In the genomic region with DNA sequence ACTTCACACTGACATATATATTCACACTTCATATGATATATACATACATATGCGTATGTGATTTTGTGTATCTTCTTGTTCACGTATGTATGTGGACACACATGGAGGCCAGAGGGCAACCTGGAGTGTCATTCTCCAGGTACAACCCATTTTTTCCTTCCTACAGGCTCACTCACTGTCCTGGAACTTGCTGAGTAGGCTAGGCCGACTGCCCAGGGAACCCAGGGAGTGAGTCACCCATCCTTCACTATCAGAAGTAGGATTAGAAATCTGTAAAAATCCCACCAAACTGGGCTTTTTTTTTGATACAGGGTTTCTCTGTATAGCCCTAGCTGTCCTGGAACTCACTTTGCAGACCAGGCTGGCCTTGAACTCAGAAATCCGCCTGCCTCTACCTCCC, we compare ENCODE assay signal across 11 mouse cellular contexts. TPM values are rescaled to one million over a fixed set of nuclear protein-coding genes. Genes with fewer than 3 reads are reported as not detected.
"Had no signal": no experiment of that assay in that cellular context is flagged by ENCODE, and none has a peak within 500 bp of the region (broad histone marks: within the 10 kb centered on the region; RNA-seq: fewer than 3 reads in every experiment).

No protein-coding gene starts in this region.

- DNase-seq: liver, postnatal 0 days; lung, adult 2 months; lung, postnatal 14 days; lung, postnatal 36 days; midbrain, embryonic 14.5 days; right cerebral cortex, postnatal 14 days; thymus, adult 2 months; thymus, postnatal 25 days; thymus, postnatal 4 days had no signal

RNA-seq across cellular contexts. Expression of gene Zc2hc1c, which starts 3.4 kb away (rescaled TPM):
- total RNA-seq: megakaryocyte progenitor cell, adult 5-6 weeks; megakaryocyte-erythroid progenitor cell, adult 5-6 weeks had no signal
